In genomic region chr17:44814508-44815175, GRCm38 (mm10) we compare ENCODE assay signal across 11 mouse cellular contexts. TPM values are rescaled to one million over a fixed set of nuclear protein-coding genes. Genes with fewer than 3 reads are reported as not detected.
DNase-seq lines count a peak whose midpoint lies in the region; ATAC-seq and TF ChIP-seq lines count a peak whose summit lies in the region.
"Had no signal": no experiment of that assay in that cellular context is flagged by ENCODE, and none has a peak within 500 bp of the region (broad histone marks: within the 10 kb centered on the region; RNA-seq: fewer than 3 reads in every experiment).

Runx2 (minus strand) TSS chr17:44814797.

- no peak for DNase-seq in frontal cortex, adult 2 months (ENCODE audit: extremely low spot score in 1 of 2, low spot score in 1 of 2)
- DNase-seq in frontal cortex, postnatal 14 days (ENCODE audit: low spot score in 2 of 2): no peak
- DNase-seq in lung, embryonic 14.5 days: no peak
- DNase-seq in lung, postnatal 14 days: no peak
- DNase-seq in left cerebral cortex, adult 11 months (ENCODE audit: low spot score): no peak
- DNase-seq in urinary bladder, postnatal 10 days (ENCODE audit: low spot score): no peak

- WGBS in lung, embryonic 14.5 days: 39% methylated on average over 3 of the region's 3 CpGs

- H3K4me2 ChIP-seq in lung, embryonic 14.5 days: peak within 1 kb of the TSS; percentile 35
- H3K4me2 ChIP-seq: kidney, embryonic 15.5 days had no signal

- H3K9me3 ChIP-seq in lung, embryonic 14.5 days (ENCODE audit: low read depth, low read length): no peaks in the 10 kb centered on the region
- H3K9me3 ChIP-seq in megakaryocyte, embryonic 14.5 days: no peaks in the 10 kb centered on the region
- H3K9me3 ChIP-seq: kidney, embryonic 15.5 days had no signal

- no peak within 1 kb of the TSS for H3K27ac ChIP-seq in lung, embryonic 14.5 days (ENCODE audit: low read depth)
- H3K27ac ChIP-seq in embryonic fibroblast, embryonic 13.5 days (ENCODE audit: insufficient read depth, low read length): peak within 1 kb of the TSS; percentile 94
- H3K27ac ChIP-seq: kidney, embryonic 15.5 days had no signal

- 0 out of 2 replicates have a peak, but pooled peaks cover 3% of the 10 kb centered on the region for H3K4me1 ChIP-seq in lung, embryonic 14.5 days (ENCODE audit: insufficient read depth)
- H3K4me1 ChIP-seq in embryonic fibroblast, embryonic 13.5 days (ENCODE audit: control insufficient read depth, insufficient read depth, low read length): 0 out of 2 replicates have a peak, but pooled peaks cover 4% of the 10 kb centered on the region
- peaks cover 44% of the 10 kb centered on the region for H3K4me1 ChIP-seq in megakaryocyte, embryonic 14.5 days

- no peak within 1 kb of the TSS for H3K4me3 ChIP-seq in lung, embryonic 14.5 days (ENCODE audit: low read depth, low read length)
- peak within 1 kb of the TSS; percentile 22 for H3K4me3 ChIP-seq in embryonic fibroblast, embryonic 13.5 days (ENCODE audit: insufficient read depth, low read length)
- peak within 1 kb of the TSS; percentile 83 for H3K4me3 ChIP-seq in megakaryocyte, embryonic 14.5 days (replicated peaks)
- H3K4me3 ChIP-seq: kidney, embryonic 15.5 days had no signal

- TF ChIP-seq CTCF in lung, embryonic 14.5 days (IDR thresholded peaks at IDR 0.05; ENCODE audit: low read depth): no peak
- TF ChIP-seq CTCF in embryonic fibroblast, embryonic 13.5 days (IDR thresholded peaks at IDR 0.05; ENCODE audit: borderline replicate concordance, insufficient read depth, low read length): no peak

- 0 out of 2 replicates have a peak, but pooled peaks have one; percentile 18 for TF ChIP-seq POLR2A in embryonic fibroblast, embryonic 13.5 days (IDR thresholded peaks at IDR 0.05; ENCODE audit: low read depth, low read length)

- H3K36me3 ChIP-seq in lung, embryonic 14.5 days (ENCODE audit: insufficient read depth): no peaks in the 10 kb centered on the region
- H3K36me3 ChIP-seq in megakaryocyte, embryonic 14.5 days (replicated peaks; ENCODE audit: low read length): no peaks in the 10 kb centered on the region
- H3K36me3 ChIP-seq: kidney, embryonic 15.5 days had no signal

- H3K27me3 ChIP-seq in lung, embryonic 14.5 days (ENCODE audit: insufficient read depth, low read length): no peaks in the 10 kb centered on the region
- H3K27me3 ChIP-seq in megakaryocyte, embryonic 14.5 days (replicated peaks): no peaks in the 10 kb centered on the region
- H3K27me3 ChIP-seq: CH12.LX; kidney, embryonic 15.5 days had no signal

- no peak for ATAC-seq in lung, embryonic 14.5 days (ENCODE audit: insufficient read depth)
- ATAC-seq: forebrain, embryonic 14.5 days had no signal

- no peak within 1 kb of the TSS for H3K9ac ChIP-seq in lung, embryonic 14.5 days
- H3K9ac ChIP-seq: kidney, embryonic 15.5 days had no signal

RNA-seq across cellular contexts. Expression of gene Runx2, which starts in this region (rescaled TPM):
- 12.0 and 12.8 TPM in 2 replicates for polyA plus RNA-seq in frontal cortex, adult 2 months (2012; rRNA removed)
- 0.89 and 1.3 TPM in 2 replicates for polyA plus RNA-seq in lung, embryonic 14.5 days (2014; fragmentation: Nextera tagmentation; extraction: Ambion mirVana)
- polyA plus RNA-seq in embryonic fibroblast, embryonic 13.5 days (2011; ENCODE audit: insufficient read length, low read depth, missing spikeins): 26.6 and 38.4 TPM in 2 replicates
- polyA plus RNA-seq in megakaryocyte, embryonic 14.5 days (2012; ENCODE audit: insufficient read depth, low replicate concordance): 2.1 TPM in 1 of 2 replicates, not detected in the other
